Mouse (Mus musculus): Measurements from ENCODE around the gene Zhx3. TPM values are rescaled to one million over a fixed set of nuclear protein-coding genes. Genes with fewer than 3 reads are reported as not detected.

Gene Zhx3
- total RNA-seq (2022), result 10 to 100 TPM; 55.1 to 71.0 (median 64.2) TPM

DNA sequence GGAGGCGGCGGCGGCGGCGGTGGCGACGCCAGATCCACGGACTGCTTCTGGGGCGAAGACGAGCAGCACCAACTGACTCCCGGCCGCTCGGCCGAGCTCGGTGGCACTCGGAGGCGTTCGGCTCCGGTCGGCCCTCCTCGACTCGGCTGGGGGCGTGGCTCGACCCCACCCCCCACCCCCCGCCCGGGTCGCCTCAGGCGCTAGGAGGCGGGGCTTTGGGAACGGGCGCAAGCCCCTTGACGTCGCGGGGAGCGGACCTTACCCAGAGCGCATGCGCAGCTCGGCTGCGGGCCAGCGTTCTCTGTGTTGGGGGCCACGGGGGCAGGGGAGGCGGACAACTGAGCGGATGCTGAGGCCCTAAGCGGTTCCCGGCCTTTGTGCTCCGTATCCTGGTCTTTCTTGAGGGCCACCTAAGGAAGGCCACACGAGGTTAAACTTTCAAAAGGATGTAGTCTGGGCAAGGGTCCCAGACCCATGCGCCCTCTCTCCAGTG is at the start of gene Zhx3:
Zhx3 (minus strand) TSS at position 109 of the 493 bp plus-strand sequence.
- peak; percentile 78 to 85 for DNase-seq (ENCODE audit: low spot score in 2 of 2)

DNA sequence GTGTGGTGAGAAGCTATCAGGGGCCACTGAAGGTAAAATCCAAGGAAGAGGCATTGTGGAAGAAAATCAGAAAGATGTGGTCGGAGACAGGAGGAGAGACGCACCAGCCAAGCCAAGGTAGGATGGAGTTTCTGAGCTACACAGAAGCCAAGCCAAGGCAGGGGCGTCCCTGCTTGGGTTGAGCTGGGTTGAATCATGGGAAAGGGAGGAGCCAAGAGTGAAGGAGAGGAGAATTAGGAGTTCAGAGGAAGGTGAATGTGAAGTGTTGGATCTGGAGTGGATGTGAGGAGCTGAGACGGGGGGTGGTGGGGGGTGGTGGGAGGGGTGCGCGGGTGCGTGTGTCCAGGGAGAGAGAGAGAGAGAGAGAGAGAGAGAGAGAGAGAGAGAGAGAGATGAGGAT is 48.5 kb upstream of the Zhx3 start:
- DNase-seq (ENCODE audit: low spot score in 2 of 2), result no peak

DNA sequence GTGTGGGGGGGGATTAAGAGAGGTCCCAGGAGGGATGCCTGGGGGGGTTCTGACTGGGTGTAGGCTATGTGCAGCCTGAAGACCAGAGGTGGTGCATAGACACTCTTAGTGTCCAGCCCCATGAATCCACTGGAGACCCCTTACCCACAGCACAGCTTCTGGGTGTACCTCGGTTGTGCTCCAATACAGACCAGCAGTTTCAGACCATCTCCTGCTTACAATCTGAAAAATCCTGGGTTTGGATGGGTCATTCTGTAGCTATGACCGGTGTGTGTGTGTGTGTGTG is 46.1 kb upstream of the Zhx3 start:
- DNase-seq (ENCODE audit: low spot score in 2 of 2), result no peak

DNA sequence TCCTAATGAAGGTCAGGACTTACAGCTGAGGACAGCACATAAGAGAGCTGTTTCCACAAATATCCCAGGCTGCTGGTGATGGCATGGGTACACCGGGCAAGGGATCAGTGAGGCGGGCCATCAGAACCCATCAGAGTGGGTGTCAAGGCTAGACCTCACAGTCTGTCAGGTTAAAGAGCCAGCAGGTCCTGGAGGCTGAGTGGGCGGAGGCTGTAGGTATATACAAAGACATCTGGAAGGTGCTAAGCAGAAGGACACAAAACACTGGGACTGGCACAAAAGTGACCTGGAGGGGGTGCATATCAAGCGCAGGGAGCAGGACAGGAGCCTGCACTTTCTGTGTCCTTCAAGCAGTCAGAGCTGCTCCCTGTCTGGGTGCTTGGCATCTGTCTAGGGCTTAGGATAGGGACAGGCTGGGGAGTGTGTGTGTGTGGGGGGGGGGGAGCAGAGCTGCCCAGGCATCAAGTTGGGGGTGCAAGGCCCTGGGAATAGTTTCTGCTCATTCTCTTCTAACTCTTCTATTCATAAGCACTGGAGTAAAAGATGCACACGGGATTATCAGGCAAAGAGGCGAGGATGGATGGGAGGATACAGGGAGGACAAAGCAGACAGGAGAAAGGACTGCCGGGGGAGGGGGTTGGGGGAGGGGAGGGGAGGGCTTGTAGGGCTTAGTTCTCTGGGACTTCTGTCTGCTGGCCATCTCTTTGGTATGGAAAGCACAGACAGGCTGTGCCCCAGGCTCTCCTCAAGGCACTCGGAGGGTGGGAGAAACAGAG is 45.5 kb upstream of the Zhx3 start:
- no peak for DNase-seq (ENCODE audit: low spot score in 2 of 2)

DNA sequence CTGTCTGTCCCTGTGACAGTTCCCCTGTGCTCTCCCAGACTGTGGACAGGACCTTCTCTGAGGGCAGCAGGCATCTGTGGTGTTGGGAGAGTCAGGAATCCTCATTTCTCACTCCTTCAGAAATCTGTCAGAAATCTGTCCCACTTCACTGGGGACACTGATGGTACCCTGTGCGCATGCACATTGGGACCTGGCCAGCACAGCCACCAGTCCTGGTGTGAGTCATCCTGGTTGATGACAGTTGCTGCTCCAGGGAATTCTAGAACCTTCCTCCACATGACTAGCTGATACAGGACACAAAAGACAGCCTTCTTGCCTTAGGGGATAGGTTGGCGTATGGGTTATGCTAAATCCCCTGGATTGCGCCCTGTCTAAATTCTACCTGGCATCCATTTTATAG is 44.5 kb upstream of the Zhx3 start:
- DNase-seq (ENCODE audit: low spot score in 2 of 2), result no peak

DNA sequence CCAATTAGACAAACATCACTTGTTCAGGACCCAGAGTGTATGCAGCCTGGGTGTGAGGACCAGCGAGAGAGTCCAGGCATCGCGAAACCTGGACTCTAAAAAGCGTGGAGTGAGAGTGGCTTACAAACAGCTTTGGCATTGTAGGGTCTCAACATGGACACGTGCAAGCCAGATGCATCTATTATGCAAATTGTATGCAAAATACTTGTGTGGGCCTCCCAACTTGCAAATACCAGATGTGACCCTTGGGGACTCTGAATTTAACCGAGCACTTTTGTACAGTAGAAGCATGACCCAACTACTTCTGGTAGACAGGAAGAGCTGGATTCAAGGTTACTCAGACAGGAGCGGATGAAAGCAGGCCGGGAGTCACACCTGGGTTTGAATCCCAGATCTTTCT is 43.9 kb upstream of the Zhx3 start:
- no peak for DNase-seq (ENCODE audit: low spot score in 2 of 2)

DNA sequence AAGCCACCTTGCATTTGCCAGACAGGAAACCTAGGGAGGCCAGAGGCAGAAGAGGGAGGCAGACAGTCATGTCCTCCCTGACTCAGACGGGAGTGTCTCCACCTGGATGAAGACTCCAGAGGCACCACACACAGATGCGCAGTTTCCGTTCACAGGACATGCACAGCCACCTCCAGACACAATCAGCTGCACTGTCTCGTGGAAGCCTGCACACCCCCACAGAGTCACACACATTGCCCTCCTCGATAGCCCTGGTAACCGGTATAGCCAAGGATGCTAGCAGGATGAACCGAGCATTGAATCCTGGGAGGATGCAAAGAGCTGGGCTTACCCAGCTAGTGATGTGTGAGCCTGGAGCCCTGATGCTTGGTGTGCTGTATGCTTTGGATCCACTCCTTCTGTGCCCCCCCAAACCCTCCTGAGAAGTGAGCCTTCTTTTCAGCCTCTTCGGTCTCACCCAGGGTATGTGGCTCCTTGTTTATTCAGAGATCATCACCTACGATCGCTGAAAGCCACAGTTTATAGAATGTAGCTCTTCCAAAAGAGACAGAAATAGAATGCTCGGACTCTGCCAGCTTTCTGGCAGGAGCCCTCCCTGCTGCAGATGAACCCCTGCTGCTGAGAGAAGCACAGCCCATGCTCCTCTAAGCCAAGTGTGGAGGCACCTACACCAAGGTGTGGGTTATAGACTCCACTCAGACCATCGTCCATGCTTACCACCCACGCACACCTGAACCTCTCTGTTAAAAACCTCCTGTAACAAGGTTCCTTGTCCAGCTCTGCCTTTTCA is 43.2 kb upstream of the Zhx3 start:
- no peak for DNase-seq (ENCODE audit: low spot score in 2 of 2)

DNA sequence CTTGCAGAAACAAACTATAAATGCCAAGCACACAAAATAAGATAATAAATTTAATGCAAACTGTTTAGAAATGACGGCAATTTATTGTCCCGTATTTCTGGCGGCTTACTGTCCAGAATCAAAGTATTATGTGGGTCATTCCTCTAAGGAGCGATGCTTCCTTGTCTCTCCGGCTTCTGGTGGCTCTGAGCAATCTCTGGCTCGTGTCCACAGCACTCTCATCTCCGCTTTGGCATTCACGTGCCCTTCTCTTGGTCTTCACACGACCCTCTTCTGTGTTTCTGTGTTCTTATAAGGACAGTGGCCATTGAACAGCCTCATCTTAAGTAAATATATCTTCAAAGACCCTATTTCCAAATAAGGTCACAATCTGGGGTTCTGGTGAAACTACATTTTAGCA is 41.9 kb upstream of the Zhx3 start:
- DNase-seq (ENCODE audit: low spot score in 2 of 2), result no peak

DNA sequence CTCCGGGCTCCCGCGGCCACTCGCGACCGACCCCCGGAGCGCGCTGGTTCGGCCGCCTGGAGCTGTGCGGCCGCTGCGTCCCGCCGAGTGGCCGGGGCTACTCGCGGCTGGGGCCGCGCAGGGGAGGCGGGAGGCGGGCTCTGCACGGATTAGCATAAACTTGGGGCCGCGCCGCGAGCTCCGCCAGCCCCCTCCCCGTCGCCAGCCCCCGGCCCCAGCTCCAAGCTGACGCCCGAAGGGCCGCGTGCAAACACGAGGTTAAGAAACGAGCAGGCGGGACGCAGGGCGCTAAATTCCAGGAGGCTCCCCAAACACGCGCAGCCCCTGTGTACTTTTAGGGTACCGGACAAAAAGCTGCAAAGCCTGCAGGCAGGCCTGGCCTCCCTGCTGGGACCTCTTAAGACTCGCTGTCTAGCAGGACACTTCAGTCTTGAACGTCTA is 39.5 kb upstream of the Zhx3 start, which contains the start of gene Emilin3:
Emilin3 (minus strand) TSS at position 98 of the 441 bp plus-strand sequence.
- no peak for DNase-seq (ENCODE audit: low spot score in 2 of 2)

DNA sequence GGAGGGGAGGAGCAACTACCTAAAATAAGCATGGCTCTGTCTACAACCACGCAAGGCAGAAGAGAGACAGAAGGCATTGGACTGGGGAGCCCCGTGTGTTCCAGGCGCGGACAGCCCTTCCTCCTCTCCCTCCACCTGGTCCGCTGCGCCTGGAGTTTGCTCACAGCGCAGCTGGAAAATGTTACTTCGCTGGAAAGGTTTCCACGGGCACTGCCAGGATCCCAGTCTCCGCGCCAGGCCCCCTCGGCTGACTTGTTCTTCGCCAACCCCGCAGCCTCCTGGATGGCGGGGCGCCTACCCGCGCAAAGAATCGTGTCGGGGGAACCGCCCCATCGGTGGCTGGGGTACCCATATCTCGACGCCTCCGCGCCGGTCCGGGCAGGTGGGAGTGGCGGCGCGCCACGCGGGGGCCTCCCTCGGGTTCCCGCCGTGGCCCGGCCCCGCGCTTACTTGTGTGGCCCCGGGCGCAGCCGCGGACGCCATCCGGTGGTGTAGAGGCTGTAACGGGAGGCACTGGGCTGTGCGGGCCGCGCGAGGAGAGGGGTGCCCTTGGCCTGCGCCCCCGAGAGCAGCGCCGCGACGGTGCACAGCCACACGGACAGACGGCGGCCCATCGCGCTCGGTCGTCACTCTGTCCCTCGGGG is 38.9 kb upstream of the Zhx3 start:
- no peak for DNase-seq (ENCODE audit: low spot score in 2 of 2)

DNA sequence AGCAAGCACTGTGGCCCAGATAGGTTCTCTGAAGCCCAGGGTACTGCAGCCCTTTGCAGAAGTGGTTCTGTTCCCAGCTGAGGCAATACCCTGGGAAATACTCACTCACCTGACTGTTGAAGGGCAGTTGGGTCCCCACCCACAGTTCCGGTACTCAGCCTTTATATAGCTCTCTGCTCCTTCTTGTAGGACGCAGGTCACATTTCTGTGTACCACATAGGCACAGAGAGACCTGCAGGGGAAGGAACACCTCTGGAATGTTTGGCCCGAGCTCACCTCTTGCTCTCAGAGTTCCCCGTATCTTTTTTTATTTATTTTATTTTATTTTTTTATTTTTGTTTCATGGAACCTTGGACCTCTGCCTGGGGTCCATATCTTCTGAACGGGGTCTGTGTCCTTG is 37.8 kb upstream of the Zhx3 start:
- DNase-seq (ENCODE audit: low spot score in 2 of 2), result no peak

DNA sequence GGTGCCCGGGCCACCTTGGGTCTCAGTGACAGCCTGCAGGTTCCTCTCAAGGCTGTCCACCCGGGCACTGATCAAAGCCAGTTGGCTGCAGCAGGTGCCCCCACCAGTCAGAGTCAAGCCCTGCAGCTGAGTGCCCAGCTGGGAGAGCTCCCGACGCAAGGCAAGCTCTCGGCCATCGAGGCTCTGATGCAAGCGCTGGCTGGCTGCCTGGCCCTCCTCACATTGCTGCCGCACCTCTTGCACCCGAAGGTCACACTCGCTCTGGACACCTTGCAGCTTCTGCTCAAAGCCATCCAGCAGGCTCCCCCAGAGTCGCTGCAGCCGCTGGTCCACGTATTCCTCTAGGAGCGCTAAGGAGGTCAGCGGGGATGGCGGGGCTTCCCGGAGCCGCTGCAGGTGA is 35.8 kb upstream of the Zhx3 start:
- no peak for DNase-seq (ENCODE audit: low spot score in 2 of 2)

DNA sequence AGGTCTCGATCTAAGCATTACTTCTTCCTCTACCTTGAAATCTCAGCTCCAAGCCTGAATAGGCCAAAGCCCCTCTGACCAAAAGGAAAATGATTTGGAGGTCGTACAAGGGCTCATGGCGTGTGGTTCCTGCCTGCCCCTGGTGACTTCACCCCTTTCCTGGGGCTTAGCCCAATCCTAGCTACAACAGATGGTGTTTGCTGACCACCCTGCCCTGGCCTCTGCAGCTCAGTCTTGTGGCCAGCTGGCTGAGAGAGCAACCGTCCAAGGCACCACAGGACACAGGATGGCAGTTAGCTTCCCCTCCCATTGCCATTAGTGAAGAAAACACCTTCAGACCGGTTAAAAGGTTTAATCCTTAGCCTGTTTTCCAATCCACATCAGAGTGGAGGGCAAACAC is 33.3 kb upstream of the Zhx3 start:
- DNase-seq (ENCODE audit: low spot score in 2 of 2), result no peak

DNA sequence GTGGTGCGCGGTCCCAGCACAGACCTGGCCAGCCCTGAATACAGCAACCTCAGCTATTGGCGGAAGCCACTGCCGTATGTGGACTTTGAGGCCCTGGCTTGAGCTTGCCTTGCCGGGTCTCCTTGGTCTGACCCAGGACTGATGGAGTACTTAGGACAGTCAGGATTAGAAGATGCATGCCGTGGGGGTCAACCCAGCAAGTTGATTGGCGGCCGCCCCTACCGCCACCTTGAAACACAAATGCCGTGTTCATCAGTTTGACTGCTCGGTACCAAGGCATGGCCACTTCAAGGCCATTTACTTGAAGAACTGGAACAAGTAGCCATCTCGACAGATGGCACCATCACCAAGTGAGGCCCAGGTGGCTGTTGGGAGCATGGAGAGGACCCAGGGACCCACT is 32.5 kb upstream of the Zhx3 start:
- DNase-seq (ENCODE audit: low spot score in 2 of 2), result no peak

DNA sequence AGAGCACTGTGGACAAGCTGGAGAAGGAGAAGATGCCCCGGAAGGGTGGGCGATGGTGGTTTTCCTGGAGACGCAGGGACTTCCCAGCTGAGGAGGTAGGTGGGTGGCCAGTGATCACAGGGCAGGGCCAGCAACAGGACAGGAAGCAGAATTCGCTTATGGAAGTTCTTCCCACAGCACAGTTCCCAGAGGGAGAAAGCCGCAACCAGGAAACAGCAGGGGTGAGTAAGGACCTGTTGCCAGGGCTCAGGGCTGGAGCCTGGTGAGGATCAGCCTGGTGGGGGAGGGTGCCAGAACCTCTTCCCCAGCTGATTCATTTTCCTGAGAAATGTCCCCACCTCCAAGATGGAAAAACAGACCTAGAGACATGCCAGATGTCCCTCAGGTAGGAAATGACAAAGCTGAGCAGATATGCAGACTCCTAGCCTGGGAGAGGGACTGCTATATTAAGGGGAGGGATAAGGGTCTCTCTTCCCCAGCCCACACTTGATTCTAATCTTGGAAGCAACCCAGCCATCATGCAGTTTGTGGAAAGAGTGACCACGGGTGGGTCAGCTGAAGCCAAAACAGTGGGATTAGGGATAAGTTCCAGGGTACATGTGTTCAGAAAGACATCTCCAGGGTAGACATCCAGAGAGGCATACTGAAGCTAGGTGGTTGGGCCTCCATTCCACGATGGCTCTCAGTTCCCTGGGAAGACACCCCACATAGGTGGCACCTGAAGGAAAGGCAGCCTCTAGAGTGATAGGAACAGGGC is 29.0 kb upstream of the Zhx3 start:
- no peak for DNase-seq (ENCODE audit: low spot score in 2 of 2)

DNA sequence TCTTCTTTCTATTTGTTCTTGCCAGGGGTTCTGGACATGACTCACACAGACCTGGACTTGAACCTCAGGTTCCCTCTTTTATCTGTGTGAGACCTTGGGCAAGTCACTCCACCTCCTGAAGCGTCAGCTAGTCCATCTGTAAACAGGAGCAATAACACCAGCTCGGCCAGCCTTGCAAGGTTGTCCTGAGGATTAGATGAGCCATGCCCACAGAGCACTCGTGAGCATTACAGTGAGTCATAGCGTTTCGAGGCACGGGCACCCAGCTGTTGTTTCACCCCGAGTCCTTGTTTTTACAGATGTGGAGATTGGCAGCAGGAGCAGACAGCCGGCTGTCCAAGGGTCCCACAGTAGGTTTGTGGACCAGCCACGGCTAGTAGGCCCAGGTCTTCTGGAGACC is 18.9 kb upstream of the Zhx3 start:
- no peak for DNase-seq (ENCODE audit: low spot score in 2 of 2)

DNA sequence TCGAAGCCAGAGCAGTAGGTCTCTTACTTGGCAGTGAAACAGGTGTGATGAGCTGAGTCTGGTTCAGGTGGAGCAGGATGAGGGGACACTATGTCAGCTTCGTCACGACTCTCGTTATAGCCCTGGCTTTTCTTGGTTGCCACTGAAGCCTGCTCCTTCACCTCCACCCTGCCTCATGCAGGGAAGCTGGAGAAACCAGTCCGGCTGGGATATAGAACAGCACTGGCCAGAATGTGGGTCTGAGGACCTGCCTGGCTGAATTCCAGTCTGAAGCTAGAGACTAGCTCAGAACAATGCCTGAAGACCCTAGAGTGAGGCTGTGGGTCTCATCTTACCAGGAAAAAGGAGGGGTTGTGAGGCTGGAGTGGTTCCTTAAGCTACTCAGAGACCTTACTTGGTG is 18.2 kb upstream of the Zhx3 start:
- no peak for DNase-seq (ENCODE audit: low spot score in 2 of 2)

DNA sequence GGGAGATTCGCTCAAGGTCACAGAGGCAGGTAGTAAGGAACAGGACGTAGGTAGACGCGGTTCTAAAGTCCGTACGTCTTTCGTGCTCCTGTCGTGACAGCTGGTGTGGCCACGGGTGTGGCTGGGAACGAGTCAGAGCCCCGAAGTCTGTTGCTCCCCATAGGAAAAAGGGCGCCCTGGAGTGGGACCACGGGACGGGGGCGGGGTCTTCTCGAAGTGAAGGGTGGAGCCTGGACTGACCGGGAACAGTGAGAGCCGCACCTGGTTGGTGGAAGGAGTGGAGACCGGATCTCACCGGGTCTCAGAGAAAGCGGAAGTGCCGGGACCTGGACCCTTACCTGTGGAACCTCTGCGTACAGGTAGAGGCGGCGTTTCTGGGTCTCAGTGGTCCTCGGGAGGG is 15.1 kb upstream of the Zhx3 start:
- no peak for DNase-seq (ENCODE audit: low spot score in 2 of 2)

DNA sequence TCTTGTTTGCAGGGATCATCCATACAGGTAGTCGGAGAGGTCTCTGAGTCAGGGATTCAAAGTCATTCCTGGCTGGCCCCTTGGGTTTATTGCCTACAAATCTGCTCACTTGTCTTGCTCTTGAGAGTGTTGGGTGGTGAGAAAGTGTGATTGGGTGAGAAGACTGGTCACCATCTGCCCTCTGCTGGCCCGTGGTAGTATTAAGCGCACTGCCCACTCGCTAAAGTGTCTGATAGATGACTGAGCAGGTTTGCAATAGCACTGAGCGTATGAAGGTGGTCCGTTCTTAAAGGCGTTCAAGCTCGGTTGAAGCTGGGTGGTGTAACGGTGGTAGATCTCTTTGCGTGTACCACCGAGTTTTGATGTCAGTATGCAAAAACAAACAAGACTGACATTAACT is 14.5 kb upstream of the Zhx3 start:
- DNase-seq (ENCODE audit: low spot score in 2 of 2), result peak; percentile 70 to 81

DNA sequence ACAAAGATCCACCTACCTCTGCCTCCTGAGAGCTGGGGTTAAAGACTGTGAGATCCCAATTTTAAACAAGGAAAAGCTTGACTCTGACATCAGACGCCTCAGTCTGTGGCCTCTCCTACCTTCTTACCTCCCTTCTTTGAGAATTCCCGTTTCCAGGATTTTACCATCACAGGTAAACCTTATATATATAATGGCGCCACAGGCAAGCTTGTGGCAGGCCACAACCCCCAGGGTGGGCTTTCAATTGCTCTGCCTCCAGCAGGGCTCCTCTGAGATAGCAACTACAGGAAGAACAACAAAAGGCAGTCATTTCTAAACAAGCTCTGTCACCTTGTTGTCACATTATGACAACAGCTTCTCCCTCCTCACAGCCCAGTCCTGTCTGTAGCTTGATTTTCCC is 13.4 kb upstream of the Zhx3 start:
- DNase-seq (ENCODE audit: low spot score in 2 of 2), result no peak

DNA sequence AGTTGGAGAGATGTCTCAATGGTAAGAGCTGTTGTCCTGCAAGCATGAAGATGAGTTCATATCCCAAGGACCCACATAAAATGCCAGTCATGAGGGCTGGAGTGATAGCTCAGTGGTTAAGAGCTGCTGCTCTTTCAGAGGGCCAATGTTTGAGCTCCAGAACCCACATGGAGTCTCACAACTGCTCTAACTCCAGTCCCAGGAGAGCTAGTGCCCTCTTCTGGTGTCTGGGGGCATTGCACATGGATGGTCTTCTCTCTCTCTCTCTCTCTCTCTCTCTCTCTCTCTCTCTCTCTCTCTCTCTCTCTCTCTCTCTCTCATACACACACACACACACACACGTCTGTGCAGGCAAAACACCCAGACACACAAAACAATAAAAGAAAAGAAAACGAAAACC is 12.0 kb upstream of the Zhx3 start:
- DNase-seq (ENCODE audit: low spot score in 2 of 2), result peak in 1 of 2 experiments; percentile 27

DNA sequence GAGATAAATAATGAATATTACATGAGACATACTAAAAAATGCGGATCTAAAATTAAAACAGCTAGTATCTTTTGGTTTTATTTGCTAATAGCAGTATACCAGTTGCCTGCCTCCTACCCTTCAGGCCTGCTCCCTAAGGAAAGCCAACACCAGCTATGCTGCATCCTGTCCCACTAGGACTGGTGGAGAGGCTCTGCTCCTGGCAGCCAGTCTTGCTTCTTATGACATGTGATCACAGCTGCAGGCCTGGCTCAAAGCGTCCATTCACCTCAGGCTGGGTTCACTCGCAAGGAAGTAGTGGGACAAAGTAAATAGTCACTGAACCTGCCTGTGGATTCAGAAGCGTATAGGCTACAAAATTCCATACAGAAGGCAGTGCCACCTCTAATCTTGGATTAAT is 11.1 kb upstream of the Zhx3 start:
- no peak for DNase-seq (ENCODE audit: low spot score in 2 of 2)
